Mouse (Mus musculus) stomach, embryonic 16.5 days (tissue): Measurements from ENCODE around the gene Hyal3. TPM values are rescaled to one million over a fixed set of nuclear protein-coding genes. Genes with fewer than 3 reads are reported as not detected.
"Not testable (repeated sequence)": the region's sequence is repeated elsewhere in the genome, so short reads cannot be mapped to it uniquely, and the experiment has no call there.

Source experiments
- ATAC-seq: fragments of 200-750 bp; cut with Nextera tagmentation; 2 replicates; pipeline ENCODE4 v1.8.0; 2017; ENCODE audit warnings: moderate number of reproducible peaks, moderate TSS enrichment; ENCODE audit not compliant: insufficient read depth, low FRiP score
- H3K27ac ChIP-seq: fragments of 300-500 bp; sonication (generic); 2 replicates; pipeline ENCODE4 v1.5.1; 2014; ENCODE audit warnings: low read length
- H3K27me3 ChIP-seq: fragments of 300-500 bp; sonication (generic); 2 replicates; pipeline ENCODE4 v1.6.1; 2014; ENCODE audit warnings: low read length, control low read depth, mixed read lengths; ENCODE audit not compliant: control insufficient read depth, insufficient read depth
- H3K36me3 ChIP-seq: fragments of 300-500 bp; sonication (generic); 2 replicates; pipeline ENCODE4 v1.6.1; 2014; ENCODE audit warnings: low read length; ENCODE audit not compliant: control insufficient read depth, insufficient read depth
- H3K4me1 ChIP-seq: fragments of 300-500 bp; sonication (generic); 2 replicates; pipeline ENCODE4 v1.6.1; 2014; ENCODE audit warnings: low read length, control low read depth, mixed read lengths; ENCODE audit not compliant: control insufficient read depth, insufficient read depth
- H3K4me2 ChIP-seq: fragments of 300-500 bp; sonication (generic); 2 replicates; pipeline ENCODE4 v1.6.1; 2014; ENCODE audit warnings: low read depth, low read length, mixed read lengths
- H3K4me3 ChIP-seq: fragments of 300-500 bp; sonication (generic); replicated peaks from 2 replicates; pipeline ENCODE4 v1.5.1; 2014; ENCODE audit warnings: mild to moderate bottlenecking, low read length
- H3K9ac ChIP-seq: fragments of 300-500 bp; sonication (generic); 2 replicates; pipeline ENCODE4 v1.6.1; 2014; ENCODE audit warnings: low read length
- H3K9me3 ChIP-seq: fragments of 300-500 bp; sonication (generic); replicated peaks from 2 replicates; pipeline ENCODE4 v1.6.1; 2016; ENCODE audit warnings: low read length, control low read depth; ENCODE audit not compliant: control insufficient read depth
- WGBS: fragments of 180-500 bp; shearing (Covaris S2); extraction: QIAGEN DNeasy Blood & Tissue Kit; methylation state at CpG from one replicate; pipeline ENCODE4 v1.1.7; 2014; 5-methylcytosine and 5-hydroxymethylcytosine counted together
- polyA plus RNA-seq: library from polyadenylated mRNA; unstranded; fragments of >200 nt; fragmentation: Nextera tagmentation; extraction: Ambion mirVana; gene quantifications from 2 replicates; pipeline ENCODE4 v1.2.1, GENCODE M21; 2015

The Hyal3 gene
- polyA plus RNA-seq, 1 experiment from 2014 or later: 1.4 TPM

DNA sequence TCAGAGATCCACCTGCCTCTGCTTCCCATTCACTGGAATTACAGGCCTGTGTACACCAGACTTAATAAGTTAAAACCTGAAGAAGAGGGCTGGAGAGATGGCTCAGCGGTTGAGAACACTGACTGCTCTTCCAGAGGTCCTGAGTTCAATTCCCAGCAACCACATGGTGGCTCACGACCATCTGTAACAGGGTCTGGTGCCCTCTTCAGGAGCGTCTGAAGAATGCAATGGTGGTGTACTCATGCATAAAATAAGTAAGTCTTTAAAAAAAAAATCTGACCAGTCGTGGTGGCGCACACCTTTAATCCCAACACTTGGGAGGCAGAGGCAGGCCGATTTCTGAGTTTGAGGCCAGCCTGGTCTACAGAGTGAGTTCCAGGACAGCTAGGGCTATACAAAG is 6.8 kb upstream of the Hyal3 start:
- not testable (repeated sequence) for ATAC-seq

DNA sequence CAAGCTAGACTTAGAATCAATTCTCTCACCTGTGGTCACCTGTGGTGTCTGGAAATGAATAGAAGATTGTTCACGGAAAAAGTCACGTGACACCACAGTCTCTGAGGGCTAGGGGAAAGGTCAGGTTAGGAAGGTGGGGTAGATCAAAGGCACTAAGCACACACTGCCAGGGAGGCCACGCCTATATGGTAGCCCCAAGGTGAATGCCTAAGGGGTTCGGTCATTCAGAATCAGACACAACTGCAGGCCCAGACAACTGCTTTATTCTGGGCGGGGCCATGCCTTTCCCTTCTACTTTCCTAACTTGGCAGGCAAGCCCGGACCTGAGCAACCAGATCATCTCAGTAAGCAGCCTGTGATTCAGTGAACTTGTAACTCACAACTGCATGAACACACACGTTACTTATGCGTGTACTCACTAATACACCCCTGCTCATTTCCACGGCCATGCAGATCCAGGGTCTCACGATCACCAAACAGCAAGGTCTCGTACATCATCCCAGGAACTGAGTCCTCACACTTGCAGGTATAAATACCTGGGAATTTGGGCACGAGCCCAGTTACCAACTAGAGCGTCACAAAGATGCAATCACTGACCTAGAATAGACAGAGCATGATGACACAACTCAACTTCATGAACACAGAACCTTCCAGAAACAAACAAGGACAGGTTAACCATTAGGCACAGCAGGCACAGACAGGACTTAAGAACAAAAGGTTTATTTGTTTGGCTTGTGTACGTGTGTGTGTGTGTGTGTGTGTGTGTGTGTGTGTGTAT is 4.8 kb upstream of the Hyal3 start:
- Histone ChIP-seq H3K4me1 (peaks cover 38% of the 10 kb centered on the region), H3K27ac (peak overlapping the region; percentile 89), H3K36me3 (peaks cover 15% of the 10 kb centered on the region), H3K4me3 (no peak overlapping the region), H3K27me3 (no peaks in the 10 kb centered on the region), H3K9ac (peak overlapping the region; percentile 67; the same call in 1 of the 2 replicates), H3K4me2 (peak overlapping the region; percentile 56), H3K9me3 (no peaks in the 10 kb centered on the region)
- ATAC-seq: peak; percentile 76
- 62% methylated on average over 14 of the region's 14 CpGs for WGBS

More for the DNA sequence above, 6.8 kb upstream of the Hyal3 start:
- WGBS: 85% methylated on average over 6 of the region's 6 CpGs
- H3K9me3 ChIP-seq, H3K27ac ChIP-seq, H3K4me3 ChIP-seq, H3K9ac ChIP-seq, H3K27me3 ChIP-seq, H3K4me2 ChIP-seq: not testable (repeated sequence)
- Histone ChIP-seq H3K4me1 (peaks cover 39% of the 10 kb centered on the region), H3K36me3 (peaks cover 15% of the 10 kb centered on the region)

DNA sequence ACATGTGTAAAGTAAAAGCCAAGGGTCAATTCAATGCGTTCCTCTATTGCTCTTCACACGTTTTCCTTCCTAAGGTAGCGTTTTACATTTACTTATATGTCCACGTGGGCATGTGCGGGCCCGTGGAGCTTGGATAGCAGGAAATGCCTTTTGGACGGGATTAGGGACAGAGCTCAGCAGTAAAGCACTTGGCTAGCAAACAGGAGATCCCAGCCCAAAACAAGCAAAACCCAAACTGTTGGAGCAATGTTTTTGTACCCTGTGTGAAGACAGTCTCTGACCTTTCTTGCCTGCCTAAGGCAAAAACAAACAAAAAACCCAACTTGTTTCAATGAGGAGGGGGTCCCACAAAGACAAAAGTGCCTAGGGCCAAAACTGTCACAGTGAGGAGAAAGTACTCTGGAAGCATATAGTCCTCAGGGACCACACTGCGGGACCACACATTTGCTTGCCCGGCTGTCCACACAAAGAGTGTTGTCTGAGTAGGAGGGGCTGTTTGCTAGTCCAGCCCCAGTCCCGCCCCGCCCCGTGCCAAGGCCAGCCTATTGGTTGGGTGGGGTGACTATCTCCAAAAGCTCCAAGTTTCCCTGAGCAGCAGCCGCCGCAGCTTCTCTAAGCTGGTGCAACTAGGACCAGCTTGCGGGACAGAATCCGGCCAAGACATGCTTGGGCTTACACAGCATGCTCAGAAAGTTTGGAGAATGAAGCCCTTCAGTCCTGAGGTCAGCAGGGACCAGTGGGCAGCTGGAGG is 4.1 kb upstream of the Hyal3 start, which contains the start of gene Hyal1:
Gene Hyal1 (plus strand): TSS at position 571 of the 751 bp plus-strand sequence.
- H3K9ac ChIP-seq: peak within 1 kb of the TSS; percentile 67
- H3K36me3 ChIP-seq: peaks cover 15% of the 10 kb centered on the region
- peak within 1 kb of the TSS; percentile 46 for H3K4me3 ChIP-seq
- peak; percentile 76 for ATAC-seq
- peak within 1 kb of the TSS; percentile 56 for H3K4me2 ChIP-seq
- peak within 1 kb of the TSS; percentile 89 for H3K27ac ChIP-seq
- H3K27me3 ChIP-seq: no peaks in the 10 kb centered on the region
- 12% methylated on average over 16 of the region's 16 CpGs for WGBS
- H3K9me3 ChIP-seq: no peaks in the 10 kb centered on the region
- H3K4me1 ChIP-seq: peaks cover 30% of the 10 kb centered on the region

DNA sequence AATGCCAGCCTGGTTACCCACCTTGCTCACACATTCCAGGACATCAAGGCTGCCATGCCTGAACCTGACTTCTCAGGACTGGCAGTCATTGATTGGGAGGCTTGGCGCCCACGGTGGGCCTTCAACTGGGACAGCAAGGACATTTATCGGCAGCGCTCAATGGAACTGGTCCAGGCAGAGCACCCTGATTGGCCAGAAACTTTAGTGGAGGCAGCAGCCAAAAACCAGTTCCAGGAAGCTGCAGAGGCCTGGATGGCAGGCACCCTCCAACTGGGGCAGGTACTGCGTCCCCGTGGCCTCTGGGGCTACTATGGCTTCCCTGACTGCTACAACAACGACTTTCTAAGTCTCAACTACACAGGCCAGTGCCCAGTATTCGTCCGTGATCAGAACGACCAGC is 2.7 kb upstream of the Hyal3 start:
- WGBS: 88% methylated on average over 10 of the region's 10 CpGs
- peak overlapping the region; percentile 56 for H3K4me2 ChIP-seq
- peaks cover 28% of the 10 kb centered on the region for H3K4me1 ChIP-seq
- H3K9me3 ChIP-seq: no peaks in the 10 kb centered on the region
- no peak for ATAC-seq
- H3K27me3 ChIP-seq: no peaks in the 10 kb centered on the region
- H3K9ac ChIP-seq: peak overlapping the region; percentile 67; the same call in 1 of the 2 replicates
- H3K27ac ChIP-seq: no peak overlapping the region
- H3K36me3 ChIP-seq: peaks cover 7% of the 10 kb centered on the region; the same call in 1 of the 2 replicates
- H3K4me3 ChIP-seq: peak overlapping the region; percentile 4; the same call in 1 of the 2 replicates

DNA sequence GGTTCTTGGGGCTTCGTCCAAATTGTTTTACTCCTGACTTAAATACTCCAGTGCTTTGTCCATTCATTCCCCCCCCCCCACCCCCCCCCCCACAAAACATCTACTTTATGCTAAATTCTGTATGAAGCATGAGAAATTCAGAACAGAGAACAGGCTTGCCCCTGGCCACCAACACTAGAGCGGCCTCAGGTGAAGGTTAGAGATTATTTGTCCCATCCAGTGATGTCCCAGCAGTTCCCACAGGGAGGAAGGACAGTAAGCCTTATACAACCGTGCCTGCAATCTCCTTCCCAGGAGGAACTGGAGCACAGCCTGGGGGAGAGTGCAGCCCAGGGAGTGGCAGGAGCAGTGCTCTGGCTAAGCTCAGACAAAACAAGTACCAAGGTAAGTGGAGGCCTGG is 2.0 kb upstream of the Hyal3 start, which contains the start of gene Naa80:
Gene Naa80 (plus strand): TSS at position 301 of the 400 bp plus-strand sequence.
- peak within 1 kb of the TSS; percentile 56 for H3K4me2 ChIP-seq
- H3K9me3 ChIP-seq: no peaks in the 10 kb centered on the region
- peak within 1 kb of the TSS; percentile 67; the same call in 1 of the 2 replicates for H3K9ac ChIP-seq
- peak within 1 kb of the TSS; percentile 4; the same call in 1 of the 2 replicates for H3K4me3 ChIP-seq
- peaks cover 2% of the 10 kb centered on the region; the same call in 1 of the 2 replicates for H3K36me3 ChIP-seq
- H3K27ac ChIP-seq: peak within 1 kb of the TSS; percentile 94
- ATAC-seq: no peak
- peaks cover 28% of the 10 kb centered on the region for H3K4me1 ChIP-seq
- 72% methylated on average over 3 of the region's 3 CpGs for WGBS
- H3K27me3 ChIP-seq: no peaks in the 10 kb centered on the region

DNA sequence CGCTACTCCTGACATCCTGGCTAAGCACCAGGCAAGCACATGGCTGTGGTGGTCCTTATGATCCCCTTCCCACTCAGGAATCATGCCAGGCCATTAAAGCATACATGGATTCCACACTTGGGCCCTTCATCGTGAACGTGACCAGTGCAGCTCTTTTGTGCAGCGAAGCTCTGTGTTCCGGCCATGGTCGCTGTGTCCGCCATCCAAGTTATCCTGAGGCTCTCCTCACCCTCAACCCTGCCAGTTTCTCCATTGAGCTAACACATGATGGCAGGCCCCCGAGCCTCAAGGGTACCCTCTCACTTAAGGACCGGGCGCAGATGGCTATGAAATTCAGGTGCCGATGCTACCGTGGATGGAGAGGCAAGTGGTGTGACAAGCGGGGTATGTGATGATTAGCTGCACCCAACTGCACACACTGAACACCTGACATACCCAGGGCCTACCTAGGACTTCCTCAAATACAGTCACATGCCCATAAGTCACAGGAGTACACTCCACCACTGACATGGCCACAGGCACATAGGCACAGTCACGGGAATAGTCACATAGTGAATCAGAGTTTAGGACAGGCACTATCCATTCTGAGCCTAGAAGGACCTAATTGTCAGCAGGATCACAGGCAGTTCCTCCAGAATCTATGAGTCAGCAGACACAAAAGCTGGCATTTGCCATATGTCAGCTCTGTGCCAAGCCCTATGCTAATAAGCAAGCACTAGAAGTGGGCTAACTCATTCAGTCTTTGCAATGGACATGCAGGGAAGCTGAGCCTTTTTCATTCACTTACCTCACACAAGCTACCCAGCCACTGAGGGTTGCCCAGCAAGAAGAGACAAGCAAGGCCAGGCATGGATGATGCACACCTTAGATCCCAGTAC is 1.4 kb upstream of the Hyal3 start:
- H3K4me1 ChIP-seq: peaks cover 28% of the 10 kb centered on the region
- no peaks in the 10 kb centered on the region for H3K27me3 ChIP-seq
- H3K27ac ChIP-seq: peak overlapping the region; percentile 94
- 90% methylated on average over 14 of the region's 14 CpGs for whole genome bisulfite sequencing
- H3K9me3 ChIP-seq: no peaks in the 10 kb centered on the region
- H3K4me2 ChIP-seq: no peak overlapping the region
- ATAC-seq: no peak
- 0 out of 2 replicates have a peak overlapping the region, but pooled peaks have one; percentile 13 for H3K9ac ChIP-seq
- no peak overlapping the region for H3K4me3 ChIP-seq
- H3K36me3 ChIP-seq: no peaks in the 10 kb centered on the region; the same call in 1 of the 2 replicates

DNA sequence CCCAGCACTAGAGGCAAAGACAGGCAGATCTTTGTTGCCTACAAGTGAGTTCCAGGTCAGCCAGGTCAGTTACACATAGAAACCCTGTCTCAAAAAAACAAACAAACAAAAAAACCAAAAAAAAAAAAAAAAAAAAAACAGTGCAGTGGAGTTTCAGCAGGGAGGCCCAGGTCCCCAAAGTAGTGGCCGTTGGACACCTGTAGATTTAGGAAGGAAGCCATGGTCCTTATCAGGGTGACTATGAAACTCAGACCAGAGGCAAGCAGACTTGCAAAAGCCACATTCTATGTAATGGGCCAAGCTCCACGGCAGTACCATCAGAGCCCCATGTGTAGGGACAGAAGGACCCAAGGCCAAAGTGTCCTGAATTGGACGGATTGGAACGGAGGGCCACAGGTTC is 966 bp downstream of the Hyal3 start:
- Histone ChIP-seq H3K4me3 (peak overlapping the region; percentile 55), H3K9me3 (no peaks in the 10 kb centered on the region), H3K4me2 (peak overlapping the region; percentile 62), H3K27me3 (no peaks in the 10 kb centered on the region), H3K27ac (peak overlapping the region; percentile 94; the same call in 1 of the 2 replicates), H3K4me1 (peaks cover 23% of the 10 kb centered on the region), H3K36me3 (no peaks in the 10 kb centered on the region; the same call in 1 of the 2 replicates), H3K9ac (peak overlapping the region; percentile 75)
- 66% methylated on average over 4 of the region's 4 CpGs for WGBS
- ATAC-seq: no peak

DNA sequence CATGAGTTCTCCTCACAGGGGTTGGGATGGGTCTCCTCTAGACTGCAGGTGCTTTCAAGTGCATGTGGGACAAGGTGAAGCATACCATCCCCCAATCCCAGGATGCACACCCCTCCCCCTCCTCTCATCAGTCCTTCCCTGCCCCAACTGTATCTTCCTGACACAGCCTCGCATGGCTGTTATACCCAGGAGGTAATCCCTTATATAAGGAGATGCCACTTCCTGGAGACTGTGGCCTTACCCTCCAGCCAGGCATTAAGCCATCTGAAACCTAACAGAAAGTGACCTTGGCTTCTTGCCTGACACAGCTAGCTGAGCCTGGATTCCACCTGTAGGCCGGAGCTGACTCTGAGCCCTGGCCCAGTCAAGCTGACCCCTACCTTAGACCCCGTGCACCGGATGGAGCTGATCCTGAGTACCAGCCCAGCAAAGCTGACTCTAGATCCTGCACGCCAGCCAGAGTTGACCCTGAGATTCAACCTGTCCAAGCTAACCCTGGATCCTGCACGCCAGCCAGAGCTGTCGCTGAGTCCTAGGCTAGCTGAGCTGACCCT is 2.0 kb downstream of the Hyal3 start:
- H3K4me2 ChIP-seq: no peak overlapping the region
- no peaks in the 10 kb centered on the region for H3K9me3 ChIP-seq
- H3K36me3 ChIP-seq: no peaks in the 10 kb centered on the region; the same call in 1 of the 2 replicates
- H3K4me3 ChIP-seq: no peak overlapping the region
- H3K4me1 ChIP-seq: peaks cover 16% of the 10 kb centered on the region; the same call in 1 of the 2 replicates
- H3K27me3 ChIP-seq: no peaks in the 10 kb centered on the region
- H3K9ac ChIP-seq: no peak overlapping the region
- no peak for ATAC-seq
- no peak overlapping the region for H3K27ac ChIP-seq
- WGBS: 83% methylated on average over 7 of the region's 7 CpGs
